Mouse (Mus musculus): Measurements from ENCODE around the gene Orai2.

DNA sequence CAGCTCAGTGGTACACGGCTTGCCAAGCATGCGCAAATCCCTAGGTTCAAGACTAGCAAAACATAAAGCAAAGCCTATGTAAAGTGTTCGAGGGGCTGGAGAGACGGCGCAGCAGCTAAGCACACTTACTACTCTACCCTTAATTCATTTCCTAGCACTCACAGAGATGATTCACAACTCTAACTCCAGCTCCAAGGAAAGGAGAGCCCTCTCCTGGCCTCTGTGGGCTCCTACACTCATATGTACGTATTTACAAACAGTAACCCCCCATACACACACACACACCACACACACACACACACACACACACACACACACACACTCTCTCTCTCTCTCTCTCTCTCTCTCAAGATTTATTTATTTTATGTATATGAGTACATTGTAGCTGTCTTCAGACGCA lies 13.3 kb upstream of the Orai2 start:
- TF ChIP-seq CTCF (IDR thresholded peaks at IDR 0.05 in 2 of 3, conservative IDR thresholded peaks at IDR 0.05 in 1 of 3; ENCODE audit: control insufficient read depth in 1 of 3, insufficient read depth in 1 of 3, low read depth in 2 of 3, low read length in 3 of 3, poor library complexity in 1 of 3, severe bottlenecking in 1 of 3) (peak; percentile 22 to 51 (median 27); a peak in 3 of 6 replicates), EP300 (IDR thresholded peaks at IDR 0.05; ENCODE audit: low read depth in 1 of 2, low read length in 2 of 2) (no peak), MAZ (IDR thresholded peaks at IDR 0.05; ENCODE audit: low read depth, low read length) (no peak), SIN3A (IDR thresholded peaks at IDR 0.05; ENCODE audit: low read length) (0 out of 2 replicates have a peak, but pooled peaks have one; percentile 24), KAT2A (conservative IDR thresholded peaks at IDR 0.05; ENCODE audit: low read depth, low read length) (no peak), USF1 (IDR thresholded peaks at IDR 0.05; ENCODE audit: low read depth, low read length) (no peak), MAX (IDR thresholded peaks at IDR 0.05; ENCODE audit: low read length) (no peak), TCF12 (IDR thresholded peaks at IDR 0.05; ENCODE audit: low read depth, low read length) (no peak), ETS1 (IDR thresholded peaks at IDR 0.05; ENCODE audit: low read depth, low read length) (0 out of 2 replicates have a peak, but pooled peaks have one; percentile 10), RCOR1 (IDR thresholded peaks at IDR 0.05; ENCODE audit: low read depth, low read length) (no peak), ZC3H11A (IDR thresholded peaks at IDR 0.05; ENCODE audit: low read depth, low read length) (peak; percentile 23; the same call in 1 of the 2 replicates), MXI1 (IDR thresholded peaks at IDR 0.05; ENCODE audit: low read depth, low read length) (0 out of 2 replicates have a peak, but pooled peaks have one; percentile 9), POLR2A (IDR thresholded peaks at IDR 0.05; ENCODE audit: control insufficient read depth in 1 of 2, insufficient read depth in 1 of 2, low read depth in 1 of 2, low read length in 2 of 2, poor library complexity in 1 of 2) (no peak)

Data from MEL (cell line).